Mouse (Mus musculus) gastrocnemius, adult 18-20 months (tissue): Measurements from ENCODE around the gene Fgfr2. TPM values are rescaled to one million over a fixed set of nuclear protein-coding genes. Genes with fewer than 3 reads are reported as not detected.

Experiments
- DNase-seq: peaks from one replicate; pipeline ENCODE4 v3.0.0; 2021; ENCODE audit warnings: low spot score
- total RNA-seq, 2 experiments: library from RNA; stranded (reverse); gene quantifications; 2 replicates each; pipeline ENCODE4 v1.2.3; 2021

The Fgfr2 gene
- total RNA-seq, 2 experiments from 2014 or later: 0.43 to 0.88 TPM

- no peak for DNase-seq
Observed at GRCm38 (mm10) chr7:130270807-130271206, 2852.3 kb downstream of the Fgfr2 start.

- no peak for DNase-seq
Observed at GRCm38 (mm10) chr7:130269124-130269867, 2853.9 kb downstream of the Fgfr2 start.

GRCm38 (mm10) chr7:130267099-130267498 is 2856.1 kb downstream of the Fgfr2 start:
- DNase-seq: no peak

- DNase-seq: peak; percentile 52
Observed at GRCm38 (mm10) chr7:130266166-130266490, 2857.0 kb downstream of the Fgfr2 start.

GRCm38 (mm10) chr7:130265319-130266165 is 2857.6 kb downstream of the Fgfr2 start:
- DNase-seq: peak; percentile 2

- DNase-seq: peak; percentile 11
Observed at GRCm38 (mm10) chr7:130264616-130265318, 2858.4 kb downstream of the Fgfr2 start.

- no peak for DNase-seq
Observed at GRCm38 (mm10) chr7:130263799-130264351, 2859.3 kb downstream of the Fgfr2 start.

- no peak for DNase-seq
Observed at GRCm38 (mm10) chr7:130263233-130263594, 2859.9 kb downstream of the Fgfr2 start.

- DNase-seq: no peak
Observed at GRCm38 (mm10) chr7:130262528-130263232, 2860.5 kb downstream of the Fgfr2 start.

GRCm38 (mm10) chr7:130261684-130262527 is 2861.2 kb downstream of the Fgfr2 start:
- DNase-seq: no peak

- no peak for DNase-seq
Observed at GRCm38 (mm10) chr7:130260905-130261683, 2862.1 kb downstream of the Fgfr2 start.

GRCm38 (mm10) chr7:130260060-130260459 is 2863.1 kb downstream of the Fgfr2 start:
- no peak for DNase-seq

GRCm38 (mm10) chr7:130258704-130259295 is 2864.3 kb downstream of the Fgfr2 start:
- no peak for DNase-seq

- no peak for DNase-seq
Observed at GRCm38 (mm10) chr7:130257991-130258703, 2865.0 kb downstream of the Fgfr2 start.

GRCm38 (mm10) chr7:130253264-130253663 is 2869.9 kb downstream of the Fgfr2 start:
- no peak for DNase-seq

GRCm38 (mm10) chr7:130251936-130252523 is 2871.1 kb downstream of the Fgfr2 start:
- no peak for DNase-seq

- DNase-seq: no peak
Observed at GRCm38 (mm10) chr7:130250994-130251393, 2872.2 kb downstream of the Fgfr2 start.

- DNase-seq: no peak
Observed at GRCm38 (mm10) chr7:130248403-130248802, 2874.7 kb downstream of the Fgfr2 start.
